Mouse (Mus musculus) c-Kit-positive CD71-positive TER-119-positive erythroid progenitor cells, embryonic 14.5 days (primary cell): ENCODE results near the gene Mau2.

ENCODE experiments used
- DNase-seq: peaks from one replicate; pipeline ENCODE4 v3.0.0-alpha.2; 2013; ENCODE audit warnings: low spot score

Mau2 gene

DNA sequence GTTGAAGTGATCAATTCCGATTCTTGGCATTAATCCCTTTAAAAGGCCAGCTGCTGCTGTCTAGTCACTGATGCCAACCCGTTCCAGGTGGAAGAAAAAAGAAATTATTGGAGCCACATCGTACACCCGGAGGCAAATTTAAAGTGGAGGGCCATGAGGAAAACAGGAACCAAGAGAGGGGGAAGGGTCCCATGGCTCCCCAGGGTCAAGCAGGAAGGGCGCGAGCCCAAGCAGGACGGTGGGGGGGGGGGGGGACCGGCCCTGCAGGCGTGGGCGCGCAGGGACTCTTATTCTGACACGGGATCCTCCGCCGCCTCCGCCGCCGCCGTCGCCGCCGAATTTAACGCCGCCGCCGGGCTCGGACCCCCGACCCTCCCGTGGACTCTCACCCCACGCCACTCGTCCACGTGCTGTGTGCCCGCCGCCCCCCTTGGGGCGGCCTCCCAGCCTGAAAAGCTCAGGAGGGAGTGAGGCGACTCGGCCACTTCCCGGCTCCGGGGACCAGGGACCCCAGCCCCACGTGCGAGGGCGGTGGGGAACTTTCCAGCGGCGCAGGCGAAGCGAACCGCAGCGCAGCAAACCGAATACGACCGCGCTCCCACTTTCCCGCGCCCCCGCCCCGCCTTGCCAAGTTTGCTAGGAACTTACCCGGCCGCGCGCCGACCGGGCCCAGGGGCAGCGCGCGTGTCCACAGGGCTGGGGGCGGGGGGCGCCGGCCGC lies 68.9 kb downstream of the Mau2 start:
- no peak for DNase-seq

DNA sequence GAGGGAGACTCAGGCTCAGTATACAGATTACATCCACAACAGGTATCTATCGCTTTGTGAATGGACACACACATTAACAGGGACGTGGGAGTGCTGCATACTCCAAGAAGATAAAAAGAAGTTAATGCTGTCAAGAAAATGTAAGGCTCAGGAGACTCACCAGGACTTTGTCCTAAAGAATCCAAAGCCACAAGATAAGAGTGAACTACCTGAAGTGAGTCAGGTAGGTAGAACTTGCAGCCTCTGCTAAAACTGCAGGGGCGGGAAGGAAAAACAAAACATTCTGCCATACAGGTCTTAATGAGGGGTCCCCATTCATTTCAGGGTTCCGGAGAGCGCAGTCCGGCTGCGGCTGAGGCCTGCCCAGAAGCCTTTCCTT lies 69.5 kb downstream of the Mau2 start:
- no peak for DNase-seq

DNA sequence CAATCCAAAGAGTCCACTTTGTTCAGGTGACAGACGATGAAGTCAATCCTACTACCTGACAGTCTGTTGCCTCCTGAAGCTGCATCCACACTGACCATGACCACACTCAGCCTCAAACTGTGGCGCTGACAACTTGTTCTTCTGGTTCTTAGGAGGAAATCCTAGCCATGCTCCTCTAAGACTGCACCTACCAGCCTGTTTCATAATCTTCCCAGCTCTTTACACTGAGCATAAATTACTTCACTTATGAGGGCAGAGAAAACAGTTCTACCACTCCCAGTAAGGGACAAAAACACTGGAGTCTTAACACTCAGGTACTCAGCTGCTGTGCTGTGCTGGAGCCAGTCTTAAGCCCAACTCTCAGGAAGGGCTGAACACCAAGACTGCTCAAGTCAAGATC lies 71.7 kb downstream of the Mau2 start:
- DNase-seq = no peak

DNA sequence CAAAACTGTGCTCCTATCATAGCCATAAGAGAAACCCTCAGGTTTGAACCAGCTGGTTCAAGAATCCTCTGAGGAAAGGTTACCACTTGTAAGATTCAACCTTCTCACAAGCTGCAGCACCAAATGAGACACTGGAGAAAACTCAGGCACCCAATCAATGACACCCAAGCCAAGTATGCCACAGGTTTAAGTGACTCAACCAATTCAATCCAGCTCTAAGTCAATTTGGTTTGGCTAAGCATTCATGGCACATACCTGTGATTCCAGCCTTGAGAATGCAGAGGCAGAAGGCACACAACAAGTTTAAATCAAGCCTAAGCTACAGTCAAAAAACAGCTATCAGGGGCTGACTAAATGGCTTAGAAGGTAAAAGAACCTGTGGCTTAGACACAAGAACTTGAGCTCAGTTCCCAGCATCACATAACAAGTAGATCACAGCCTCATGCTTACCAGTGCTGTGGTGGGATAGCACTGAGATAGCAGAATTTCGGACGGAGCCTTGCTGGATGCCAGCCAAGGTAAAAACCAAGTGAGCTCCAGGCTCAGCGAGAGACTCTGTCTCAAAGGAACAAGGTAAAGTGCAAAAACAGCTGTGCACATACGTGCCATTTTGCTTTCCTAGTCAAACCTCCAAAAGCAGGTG lies 75.1 kb downstream of the Mau2 start:
- no peak for DNase-seq
